Mouse (Mus musculus) embryo, embryonic 9.5 days (tissue): Measurements from ENCODE around the gene 4930562C15Rik.

Experiments
- DNase-seq: peaks from one replicate; pipeline ENCODE4 v3.0.0-alpha.2; 2017; ENCODE audit errors: extremely low spot score

Gene 4930562C15Rik

GRCm38 (mm10) chr16:4915931-4916330 lies 80.7 kb downstream of the 4930562C15Rik start:
- no peak for DNase-seq

DNA sequence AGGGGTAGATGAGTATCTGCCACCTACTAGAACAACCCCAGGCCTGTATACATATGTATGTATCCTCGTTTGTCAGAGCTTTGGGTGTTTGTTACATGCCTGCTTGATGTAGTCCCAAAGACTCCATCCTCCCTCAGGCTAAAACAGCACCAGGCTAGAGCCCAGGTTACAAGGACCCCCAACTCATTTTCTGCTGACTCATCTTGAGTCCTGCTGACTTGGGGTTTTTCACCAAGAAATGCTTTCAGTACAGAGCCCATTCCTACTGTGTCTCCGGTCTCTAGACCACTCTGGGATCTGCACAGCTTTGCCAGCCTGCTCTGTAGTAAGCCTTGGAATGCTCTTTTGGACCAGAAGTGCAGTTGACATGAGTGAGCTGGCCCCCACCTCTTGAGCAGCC lies 81.4 kb downstream of the 4930562C15Rik start:
- DNase-seq, result no peak
